Mouse (Mus musculus) midbrain, embryonic 11.5 days (tissue): ENCODE measurements around the gene Ppm1g. TPM values are rescaled to one million over a fixed set of nuclear protein-coding genes. Genes with fewer than 3 reads are reported as not detected.

ENCODE experiments used
- ATAC-seq: fragments of 200-750 bp; cut with Nextera tagmentation; 2 replicates; pipeline ENCODE4 v1.8.0; 2017; ENCODE audit warnings: moderate TSS enrichment, moderate library complexity; ENCODE audit not compliant: low FRiP score
- DNase-seq: peaks from one replicate; pipeline ENCODE4 v3.0.0; 2015; ENCODE audit warnings: low spot score; ENCODE audit errors: missing footprints
- H3K27ac ChIP-seq: fragments of 300-500 bp; sonication (generic); 2 replicates; pipeline ENCODE4 v1.5.1; 2014; ENCODE audit warnings: low read depth, low read length
- H3K27me3 ChIP-seq: fragments of 300-500 bp; sonication (generic); 2 replicates; pipeline ENCODE4 v1.6.1; 2014; ENCODE audit warnings: mild to moderate bottlenecking, low read length, moderate library complexity, mixed read lengths; ENCODE audit not compliant: control insufficient read depth, insufficient read depth
- H3K36me3 ChIP-seq: fragments of 300-500 bp; sonication (generic); 2 replicates; pipeline ENCODE4 v1.6.1; 2014; ENCODE audit warnings: mild to moderate bottlenecking, low read length, moderate library complexity, mixed read lengths; ENCODE audit not compliant: control insufficient read depth, insufficient read depth
- H3K4me1 ChIP-seq: fragments of 300-500 bp; sonication (generic); 2 replicates; pipeline ENCODE4 v1.6.1; 2014; ENCODE audit warnings: low read length; ENCODE audit not compliant: control insufficient read depth, insufficient read depth
- H3K4me2 ChIP-seq: fragments of 300-500 bp; sonication (generic); 2 replicates; pipeline ENCODE4 v1.6.1; 2014; ENCODE audit warnings: mild to moderate bottlenecking, moderate library complexity
- H3K4me3 ChIP-seq: fragments of 300-500 bp; sonication (generic); 2 replicates; pipeline ENCODE4 v1.5.1; 2014; ENCODE audit warnings: low read depth, low read length
- H3K9ac ChIP-seq: fragments of 300-500 bp; sonication (generic); 2 replicates; pipeline ENCODE4 v1.6.1; 2014; ENCODE audit warnings: low read length
- H3K9me3 ChIP-seq: fragments of 300-500 bp; sonication (generic); 2 replicates; pipeline ENCODE4 v1.6.1; 2016; ENCODE audit warnings: low read length; ENCODE audit not compliant: control insufficient read depth
- WGBS: fragments of 180-500 bp; shearing (Covaris S2); extraction: QIAGEN DNeasy Blood & Tissue Kit; methylation state at CpG from one replicate; pipeline ENCODE4 v1.1.7; 2014; 5-methylcytosine and 5-hydroxymethylcytosine counted together
- polyA plus RNA-seq: library from polyadenylated mRNA; unstranded; fragments of >200 nt; fragmentation: Nextera tagmentation; extraction: Ambion mirVana; gene quantifications from 2 replicates; pipeline ENCODE4 v1.2.1, GENCODE M21; 2014

Gene Ppm1g
- polyA plus RNA-seq, 1 experiment from 2014 or later, result 164 TPM

DNA sequence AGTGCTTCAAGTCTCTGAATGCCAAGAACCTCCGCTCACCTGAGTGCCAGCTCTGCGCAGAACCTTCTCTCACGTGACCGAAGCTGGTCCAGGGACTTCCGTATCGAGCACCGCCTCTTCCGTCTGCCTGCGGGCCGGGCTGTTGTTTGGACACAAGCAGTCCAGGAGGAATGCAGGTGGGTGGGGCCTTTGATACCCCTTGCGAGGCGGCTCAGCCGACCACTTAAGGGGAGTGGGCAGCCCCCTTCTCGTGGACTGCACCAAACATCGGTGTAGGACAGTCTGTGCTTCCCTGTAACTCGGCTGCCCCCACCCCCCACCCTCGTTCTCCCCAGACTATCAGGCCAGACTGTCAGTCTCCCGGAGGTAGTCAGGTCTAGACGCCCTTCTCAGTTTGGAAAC, 66.3 kb downstream of the Ppm1g start, which contains the start of gene Mpv17:
Gene Mpv17 (minus strand): TSS at position 100 of the 402 bp plus-strand sequence.
- Histone ChIP-seq H3K9ac (peak within 1 kb of the TSS; percentile 69), H3K4me3 (peak within 1 kb of the TSS; percentile 58), H3K9me3 (no peaks in the 10 kb centered on the region), H3K4me1 (peaks cover 4% of the 10 kb centered on the region), H3K4me2 (peak within 1 kb of the TSS; percentile 86), H3K27me3 (no peaks in the 10 kb centered on the region), H3K27ac (no peak within 1 kb of the TSS), H3K36me3 (peaks cover 19% of the 10 kb centered on the region)
- peak; percentile 95 for ATAC-seq
- DNase-seq, result peak; percentile 95
- WGBS, result under 1% methylated on average over 19 of the region's 19 CpGs

DNA sequence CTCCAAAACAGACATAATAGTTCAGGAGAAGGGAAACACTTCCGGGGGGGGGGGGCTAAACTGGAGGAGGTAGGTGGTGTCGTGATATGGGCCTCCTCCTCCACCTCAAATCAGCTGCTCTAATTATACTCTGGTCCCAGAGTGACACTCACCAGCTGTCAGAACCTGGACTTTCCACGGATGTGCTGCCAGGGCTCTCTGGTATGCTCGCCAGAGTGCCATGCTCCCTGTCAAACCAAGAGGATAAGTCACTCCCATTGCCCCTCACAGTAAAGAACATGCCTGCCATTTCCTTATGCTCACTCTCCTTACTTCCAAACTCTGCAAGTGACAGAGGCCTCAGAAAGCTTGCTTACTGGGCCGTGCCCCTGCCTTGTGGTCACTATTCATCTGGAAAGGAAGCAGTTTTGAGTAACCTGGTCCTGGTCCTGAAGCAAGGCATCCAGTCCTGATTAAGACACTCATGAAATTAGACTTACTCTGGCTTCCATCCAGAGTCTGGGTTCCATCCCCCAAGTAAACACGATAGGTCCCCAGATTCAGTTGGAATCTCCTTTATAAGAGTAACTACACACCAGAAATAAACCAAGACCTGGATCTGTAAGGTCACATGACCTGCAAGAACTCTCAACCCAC, 66.9 kb downstream of the Ppm1g start:
- 43% methylated on average over 6 of the region's 6 CpGs for WGBS
- 0 out of 2 replicates have a peak, but pooled peaks have one; percentile 1 for ATAC-seq

More for the DNA sequence above, 66.9 kb downstream of the Ppm1g start:
- peak overlapping the region; percentile 86 for H3K4me2 ChIP-seq
- no peak overlapping the region for H3K27ac ChIP-seq
- H3K36me3 ChIP-seq, result peaks cover 16% of the 10 kb centered on the region
- peak overlapping the region; percentile 69 for H3K9ac ChIP-seq
- DNase-seq, result peak; percentile 95
- peaks cover 4% of the 10 kb centered on the region for H3K4me1 ChIP-seq
- H3K27me3 ChIP-seq, result no peaks in the 10 kb centered on the region
- peak overlapping the region; percentile 58 for H3K4me3 ChIP-seq
- H3K9me3 ChIP-seq, result no peaks in the 10 kb centered on the region

Other genes starting within 250 kb of the Ppm1g start
- 105 and 107 TPM in 2 replicates for gene Atraid, start 172.4 kb downstream of the Ppm1g start, polyA plus RNA-seq
- 7.3 and 8.3 TPM in 2 replicates for gene Slc5a6, start 171.8 kb downstream of the Ppm1g start, polyA plus RNA-seq
- gene Cad, start 165.9 kb downstream of the Ppm1g start, polyA plus RNA-seq, result 20.5 and 22.2 TPM in 2 replicates
- not detected in 2 replicates for gene Dnajc5g, start 114.4 kb downstream of the Ppm1g start, polyA plus RNA-seq
- gene Slc30a3, start 112.5 kb downstream of the Ppm1g start, polyA plus RNA-seq, result 6.9 and 7.2 TPM in 2 replicates
- not detected in 2 replicates for gene Trim54, start 104.0 kb downstream of the Ppm1g start, polyA plus RNA-seq
- not detected in 2 replicates for gene Ucn, start 81.9 kb downstream of the Ppm1g start, polyA plus RNA-seq
- gene Mpv17, start 66.4 kb downstream of the Ppm1g start, polyA plus RNA-seq, result 48.7 and 49.8 TPM in 2 replicates
- 0.78 and 1.9 TPM in 2 replicates for gene Gm29609, start 40.8 kb downstream of the Ppm1g start, polyA plus RNA-seq
- 71.9 and 72.5 TPM in 2 replicates for gene Gtf3c2, start 40.5 kb downstream of the Ppm1g start, polyA plus RNA-seq
- 150 and 155 TPM in 2 replicates for gene Snx17, start 27.5 kb downstream of the Ppm1g start, polyA plus RNA-seq
- gene Eif2b4, start 27.3 kb downstream of the Ppm1g start, polyA plus RNA-seq, result 62.0 and 63.9 TPM in 2 replicates
- 4.2 and 6.5 TPM in 2 replicates for gene Zfp513, start 18.4 kb downstream of the Ppm1g start, polyA plus RNA-seq
- 147 and 148 TPM in 2 replicates for gene Nrbp1, start 20.2 kb upstream of the Ppm1g start, polyA plus RNA-seq
- gene Gm9970, start 20.5 kb upstream of the Ppm1g start, polyA plus RNA-seq, result 1.3 TPM in 1 of 2 replicates, not detected in the other
- gene Krtcap3, start 31.0 kb upstream of the Ppm1g start, polyA plus RNA-seq, result 2.6 and 3.4 TPM in 2 replicates
- gene Ift172, start 70.4 kb upstream of the Ppm1g start, polyA plus RNA-seq, result 25.6 and 31.9 TPM in 2 replicates
- gene Fndc4, start 75.4 kb upstream of the Ppm1g start, polyA plus RNA-seq, result 43.3 and 54.0 TPM in 2 replicates
- 0.11 and 0.22 TPM in 2 replicates for gene Gckr, start 76.8 kb upstream of the Ppm1g start, polyA plus RNA-seq
- gene Zfp512, start 231.7 kb upstream of the Ppm1g start, polyA plus RNA-seq, result 78.5 and 81.4 TPM in 2 replicates